Mouse (Mus musculus): ENCODE results near the gene Synj2. TPM values are rescaled to one million over a fixed set of nuclear protein-coding genes. Genes with fewer than 3 reads are reported as not detected.
A peak's percentile ranks its signal among the peaks of the same experiment; 100 is the strongest.
"Not testable (repeated sequence)": the region's sequence is repeated elsewhere in the genome, so short reads cannot be mapped to it uniquely, and the experiment has no call there.

Gene Synj2
- polyA plus RNA-seq, 1 experiment from 2014 or later, result 2.2 TPM

DNA sequence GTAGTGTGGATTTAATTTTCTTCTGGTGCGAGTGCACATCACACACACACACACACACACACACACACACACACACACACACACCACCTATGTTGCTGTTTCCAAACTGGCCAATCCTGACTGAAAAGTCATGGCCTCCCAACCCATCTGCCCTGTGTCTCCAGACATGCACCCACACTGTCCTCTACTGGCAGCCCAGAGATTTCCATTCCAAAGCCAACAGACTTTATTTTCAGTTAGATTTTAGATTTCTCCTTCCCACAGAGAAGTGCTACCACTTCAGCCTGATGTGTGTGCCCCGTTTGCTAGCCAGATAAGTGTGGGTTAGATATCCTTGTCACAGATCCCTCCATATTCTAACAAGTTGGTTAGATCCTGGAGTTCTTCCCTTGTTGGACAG, 78.7 kb downstream of the Synj2 start:
- H3K9me3 ChIP-seq (ENCODE audit: control insufficient read depth, low read length), result no peaks in the 10 kb centered on the region
- H3K9ac ChIP-seq (replicated peaks; ENCODE audit: low read depth, low read length), result no peak overlapping the region
- no peak overlapping the region for H3K4me3 ChIP-seq (ENCODE audit: low read depth, low read length)
- H3K27ac ChIP-seq (ENCODE audit: low read depth, low read length), result no peak overlapping the region
- WGBS, result 78% methylated on average over 2 of the region's 2 CpGs
- no peaks in the 10 kb centered on the region for H3K4me1 ChIP-seq (ENCODE audit: control insufficient read depth, insufficient read depth, low read length)
- no peak for ATAC-seq (ENCODE audit: low read depth)
- no peaks in the 10 kb centered on the region for H3K27me3 ChIP-seq (ENCODE audit: control insufficient read depth, insufficient read depth, low read length)
- H3K4me2 ChIP-seq (ENCODE audit: low read depth, low read length), result no peak overlapping the region
- H3K36me3 ChIP-seq (ENCODE audit: control insufficient read depth, insufficient read depth, low read length), result no peaks in the 10 kb centered on the region

DNA sequence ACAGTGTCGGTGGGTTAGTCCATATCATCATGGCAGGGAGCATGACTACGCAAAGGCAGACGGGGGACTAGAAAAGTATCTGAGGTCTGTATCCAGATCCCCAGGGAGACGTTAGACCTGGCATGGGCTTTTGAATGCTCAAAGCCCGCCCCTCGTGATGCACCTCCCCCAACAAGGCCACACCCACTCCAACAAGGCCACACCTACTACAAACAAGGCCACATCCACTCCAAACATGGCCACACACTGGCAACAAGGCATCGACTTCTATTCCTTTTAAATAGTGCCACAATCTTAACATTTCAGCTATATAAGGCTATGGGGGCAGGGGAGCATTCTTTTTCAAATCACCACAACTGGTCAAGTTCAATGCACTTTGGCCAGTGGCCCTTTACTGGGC, 79.6 kb downstream of the Synj2 start:
- H3K4me3 ChIP-seq (ENCODE audit: low read depth, low read length), result no peak overlapping the region
- no peaks in the 10 kb centered on the region for H3K9me3 ChIP-seq (ENCODE audit: control insufficient read depth, low read length)
- H3K4me2 ChIP-seq (ENCODE audit: low read depth, low read length), result no peak overlapping the region
- no peak for ATAC-seq (ENCODE audit: low read depth)
- no peaks in the 10 kb centered on the region for H3K4me1 ChIP-seq (ENCODE audit: control insufficient read depth, insufficient read depth, low read length)
- H3K27me3 ChIP-seq (ENCODE audit: control insufficient read depth, insufficient read depth, low read length), result no peaks in the 10 kb centered on the region
- 59% methylated on average over 7 of the region's 7 CpGs for WGBS
- no peaks in the 10 kb centered on the region for H3K36me3 ChIP-seq (ENCODE audit: control insufficient read depth, insufficient read depth, low read length)
- no peak overlapping the region for H3K9ac ChIP-seq (replicated peaks; ENCODE audit: low read depth, low read length)
- H3K27ac ChIP-seq (ENCODE audit: low read depth, low read length), result no peak overlapping the region

DNA sequence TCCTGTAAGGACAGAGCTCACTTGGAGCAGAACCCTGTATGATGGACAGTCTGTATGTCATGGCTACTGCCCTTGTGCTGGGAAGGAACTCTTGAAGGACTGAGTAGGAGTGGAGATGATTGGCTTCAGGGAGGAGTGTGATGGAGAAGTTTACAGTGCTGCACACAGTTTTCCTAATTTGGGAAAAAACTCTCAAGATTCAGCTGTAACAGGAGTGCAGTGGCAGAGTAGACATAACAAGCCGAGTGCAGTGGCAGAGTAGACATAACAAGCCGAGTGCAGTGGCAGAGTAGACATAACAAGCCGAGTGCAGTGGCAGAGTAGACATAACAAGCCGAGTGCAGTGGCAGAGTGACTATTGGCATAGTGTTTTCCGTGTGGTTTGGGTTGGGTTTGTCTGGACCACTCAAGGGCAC, 80.3 kb downstream of the Synj2 start:
- H3K9me3 ChIP-seq (ENCODE audit: control insufficient read depth, low read length), result not testable (repeated sequence)
- 39% methylated on average over 5 of the region's 5 CpGs for WGBS

DNA sequence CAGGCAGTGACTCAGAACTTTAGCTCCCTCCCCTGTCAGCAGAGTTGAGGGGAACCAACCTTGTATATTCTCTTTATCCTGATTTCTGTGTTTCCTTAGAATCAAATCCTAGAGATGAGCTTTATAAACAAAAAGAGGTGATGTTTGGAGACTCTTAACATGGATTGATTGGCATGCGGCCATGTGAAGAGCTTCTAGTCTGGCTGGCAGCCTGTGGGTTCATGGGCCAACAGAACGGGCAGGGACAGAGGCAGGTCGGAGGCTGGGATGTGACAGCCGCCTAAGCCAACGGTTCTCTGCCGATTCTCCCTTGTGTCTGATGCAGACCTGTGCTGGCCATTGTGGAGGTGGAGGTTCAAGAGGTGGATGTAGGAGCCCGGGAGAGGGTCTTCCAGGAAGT, 84.8 kb downstream of the Synj2 start:
- no peak for ATAC-seq (ENCODE audit: low read depth)
- Histone ChIP-seq H3K36me3 (ENCODE audit: control insufficient read depth, insufficient read depth, low read length) (no peaks in the 10 kb centered on the region), H3K27ac (ENCODE audit: low read depth, low read length) (no peak overlapping the region), H3K4me1 (ENCODE audit: control insufficient read depth, insufficient read depth, low read length) (no peaks in the 10 kb centered on the region), H3K4me3 (ENCODE audit: low read depth, low read length) (no peak overlapping the region), H3K27me3 (ENCODE audit: control insufficient read depth, insufficient read depth, low read length) (no peaks in the 10 kb centered on the region), H3K4me2 (ENCODE audit: low read depth, low read length) (no peak overlapping the region), H3K9me3 (ENCODE audit: control insufficient read depth, low read length) (no peaks in the 10 kb centered on the region), H3K9ac (replicated peaks; ENCODE audit: low read depth, low read length) (no peak overlapping the region)
- WGBS, result 88% methylated on average over 7 of the region's 7 CpGs

More for the DNA sequence above, 80.3 kb downstream of the Synj2 start:
- not testable (repeated sequence) for H3K36me3 ChIP-seq (ENCODE audit: control insufficient read depth, insufficient read depth, low read length); H3K4me3 ChIP-seq (ENCODE audit: low read depth, low read length); H3K9ac ChIP-seq (replicated peaks; ENCODE audit: low read depth, low read length); H3K27ac ChIP-seq (ENCODE audit: low read depth, low read length); H3K4me1 ChIP-seq (ENCODE audit: control insufficient read depth, insufficient read depth, low read length); H3K27me3 ChIP-seq (ENCODE audit: control insufficient read depth, insufficient read depth, low read length)
- H3K4me2 ChIP-seq (ENCODE audit: low read depth, low read length), result peak overlapping the region; percentile 9; the same call in 1 of the 2 replicates
- peak; percentile 51 for ATAC-seq (ENCODE audit: low read depth)

DNA sequence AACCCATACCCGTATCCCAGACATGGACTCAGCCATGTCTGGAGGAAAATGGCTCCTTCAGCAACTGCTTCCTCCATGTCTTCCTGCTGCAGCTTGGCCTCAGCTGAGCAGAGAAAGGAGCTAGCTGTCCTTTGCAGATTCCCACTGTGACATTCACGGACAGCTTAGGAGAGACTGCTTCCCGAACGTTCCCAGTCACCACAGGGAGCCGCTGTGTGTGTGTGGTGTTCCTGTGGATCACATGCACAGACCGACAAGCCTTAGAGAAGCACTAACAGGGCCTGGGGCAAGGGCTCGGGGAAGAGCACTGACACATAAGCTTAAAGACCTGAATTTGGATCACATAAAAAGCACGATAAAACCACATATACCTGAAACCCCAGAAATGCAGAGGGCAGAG, 94.6 kb downstream of the Synj2 start:
- WGBS, result 47% methylated on average over 8 of the region's 8 CpGs
- no peaks in the 10 kb centered on the region for H3K9me3 ChIP-seq (ENCODE audit: control insufficient read depth, low read length)
- H3K27me3 ChIP-seq (ENCODE audit: control insufficient read depth, insufficient read depth, low read length), result no peaks in the 10 kb centered on the region

DNA sequence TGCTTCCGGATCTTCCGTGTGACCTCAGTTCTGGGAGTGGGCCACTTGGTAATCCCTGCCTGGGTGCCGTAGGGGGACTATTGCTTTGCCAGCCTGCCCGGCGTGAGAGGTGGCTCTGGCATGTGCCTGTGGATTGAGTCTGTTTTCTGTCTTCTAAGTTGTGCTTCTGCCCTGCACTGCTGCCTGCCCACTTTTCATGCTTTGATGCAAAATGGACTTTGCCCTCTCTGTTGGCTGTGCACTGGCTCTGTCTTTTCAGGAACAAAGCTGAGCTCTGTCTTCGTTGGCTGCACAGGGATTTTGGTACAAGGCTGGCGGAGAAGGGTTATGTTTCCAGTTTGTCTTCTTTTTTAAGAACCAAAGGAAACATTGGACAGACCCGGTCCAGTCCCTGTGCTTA, 95.4 kb downstream of the Synj2 start:
- H3K27ac ChIP-seq (ENCODE audit: low read depth, low read length), result no peak overlapping the region
- no peak for ATAC-seq (ENCODE audit: low read depth)
- H3K4me3 ChIP-seq (ENCODE audit: low read depth, low read length), result no peak overlapping the region
- no peaks in the 10 kb centered on the region for H3K4me1 ChIP-seq (ENCODE audit: control insufficient read depth, insufficient read depth, low read length)
- H3K27me3 ChIP-seq (ENCODE audit: control insufficient read depth, insufficient read depth, low read length), result no peaks in the 10 kb centered on the region
- no peaks in the 10 kb centered on the region for H3K9me3 ChIP-seq (ENCODE audit: control insufficient read depth, low read length)
- H3K36me3 ChIP-seq (ENCODE audit: control insufficient read depth, insufficient read depth, low read length), result 0 out of 2 replicates have a peak, but pooled peaks cover 2% of the 10 kb centered on the region
- no peak overlapping the region for H3K9ac ChIP-seq (replicated peaks; ENCODE audit: low read depth, low read length)
- no peak overlapping the region for H3K4me2 ChIP-seq (ENCODE audit: low read depth, low read length)
- WGBS, result 90% methylated on average over 8 of the region's 8 CpGs

More for the DNA sequence above, 94.6 kb downstream of the Synj2 start:
- Histone ChIP-seq H3K4me1 (ENCODE audit: control insufficient read depth, insufficient read depth, low read length) (no peaks in the 10 kb centered on the region), H3K4me3 (ENCODE audit: low read depth, low read length) (no peak overlapping the region), H3K4me2 (ENCODE audit: low read depth, low read length) (no peak overlapping the region), H3K9ac (replicated peaks; ENCODE audit: low read depth, low read length) (no peak overlapping the region), H3K27ac (ENCODE audit: low read depth, low read length) (no peak overlapping the region), H3K36me3 (ENCODE audit: control insufficient read depth, insufficient read depth, low read length) (no peaks in the 10 kb centered on the region)
- no peak for ATAC-seq (ENCODE audit: low read depth)

DNA sequence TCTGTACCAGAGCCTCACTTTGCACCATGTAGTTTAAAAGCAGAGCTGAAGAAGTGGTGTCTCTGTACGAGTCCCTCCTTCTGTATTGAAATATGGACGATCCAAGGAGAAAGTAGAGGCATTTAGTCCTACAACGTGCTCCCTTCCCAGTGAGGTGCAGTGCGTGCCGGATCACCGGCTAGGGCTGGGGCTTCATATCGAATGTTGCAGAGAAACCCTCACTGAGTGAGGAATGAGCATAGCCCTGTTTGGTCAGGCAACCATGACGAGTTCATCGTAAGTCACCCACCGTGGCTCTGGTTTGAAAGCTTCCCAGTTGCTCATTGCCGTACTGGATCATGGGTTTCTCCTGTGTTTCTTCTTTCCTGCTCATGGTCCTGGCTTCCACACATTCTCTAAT, 95.8 kb downstream of the Synj2 start:
- peaks cover 6% of the 10 kb centered on the region; the same call in 1 of the 2 replicates for H3K36me3 ChIP-seq (ENCODE audit: control insufficient read depth, insufficient read depth, low read length)
- H3K27me3 ChIP-seq (ENCODE audit: control insufficient read depth, insufficient read depth, low read length), result no peaks in the 10 kb centered on the region
- no peak overlapping the region for H3K9ac ChIP-seq (replicated peaks; ENCODE audit: low read depth, low read length)
- H3K4me1 ChIP-seq (ENCODE audit: control insufficient read depth, insufficient read depth, low read length), result no peaks in the 10 kb centered on the region
- no peak overlapping the region for H3K4me3 ChIP-seq (ENCODE audit: low read depth, low read length)
- no peak for ATAC-seq (ENCODE audit: low read depth)
- WGBS, result 89% methylated on average over 11 of the region's 11 CpGs
- H3K9me3 ChIP-seq (ENCODE audit: control insufficient read depth, low read length), result no peaks in the 10 kb centered on the region
- H3K4me2 ChIP-seq (ENCODE audit: low read depth, low read length), result no peak overlapping the region
- H3K27ac ChIP-seq (ENCODE audit: low read depth, low read length), result no peak overlapping the region

DNA sequence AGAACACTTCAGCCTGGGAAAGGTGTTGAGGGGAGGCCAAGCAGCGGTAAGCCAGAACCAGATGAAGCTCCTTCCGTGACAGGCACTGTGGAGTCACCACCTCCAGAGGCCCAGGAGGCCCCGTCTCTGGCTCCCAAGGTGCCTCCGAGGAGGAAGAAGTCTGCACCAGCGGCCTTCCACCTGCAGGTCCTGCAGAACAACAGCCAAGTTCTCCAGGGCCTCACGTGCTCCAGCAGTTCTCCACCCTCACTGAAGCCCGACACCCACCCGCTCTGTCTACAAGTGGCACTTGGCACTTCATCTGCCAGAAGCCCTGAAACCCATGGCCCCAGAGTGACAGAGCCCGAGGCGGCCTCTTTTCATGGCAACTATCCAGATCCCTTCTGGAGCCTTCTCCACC, 96.4 kb downstream of the Synj2 start:
- no peaks in the 10 kb centered on the region for H3K27me3 ChIP-seq (ENCODE audit: control insufficient read depth, insufficient read depth, low read length)
- no peak for ATAC-seq (ENCODE audit: low read depth)
- H3K36me3 ChIP-seq (ENCODE audit: control insufficient read depth, insufficient read depth, low read length), result peaks cover 9% of the 10 kb centered on the region; the same call in 1 of the 2 replicates
- no peak overlapping the region for H3K9ac ChIP-seq (replicated peaks; ENCODE audit: low read depth, low read length)
- no peaks in the 10 kb centered on the region for H3K9me3 ChIP-seq (ENCODE audit: control insufficient read depth, low read length)
- no peak overlapping the region for H3K4me3 ChIP-seq (ENCODE audit: low read depth, low read length)
- 95% methylated on average over 10 of the region's 10 CpGs for WGBS
- no peaks in the 10 kb centered on the region for H3K4me1 ChIP-seq (ENCODE audit: control insufficient read depth, insufficient read depth, low read length)
- H3K27ac ChIP-seq (ENCODE audit: low read depth, low read length), result no peak overlapping the region
- no peak overlapping the region for H3K4me2 ChIP-seq (ENCODE audit: low read depth, low read length)

DNA sequence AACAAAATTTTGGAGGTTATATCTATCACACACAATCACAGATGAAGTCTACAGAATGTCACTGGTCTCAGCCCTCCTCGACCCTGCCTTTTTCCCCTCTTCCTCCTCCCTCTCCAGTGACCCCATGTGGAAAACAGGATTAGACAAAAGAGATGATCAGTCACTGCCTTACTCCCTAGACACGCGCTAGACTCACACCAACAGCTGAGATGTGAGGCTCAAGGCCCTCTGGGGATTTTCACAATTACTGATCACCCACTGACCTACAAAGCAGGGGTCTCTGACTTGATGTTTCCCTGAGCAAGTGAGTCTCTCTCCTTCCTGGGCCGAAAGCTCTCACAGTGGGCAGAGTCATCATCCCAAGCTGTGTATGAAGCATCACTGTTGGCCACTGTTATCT, 111.7 kb downstream of the Synj2 start:
- Histone ChIP-seq H3K27me3 (ENCODE audit: control insufficient read depth, insufficient read depth, low read length) (no peaks in the 10 kb centered on the region), H3K4me1 (ENCODE audit: control insufficient read depth, insufficient read depth, low read length) (no peaks in the 10 kb centered on the region), H3K27ac (ENCODE audit: low read depth, low read length) (no peak overlapping the region), H3K36me3 (ENCODE audit: control insufficient read depth, insufficient read depth, low read length) (peaks cover 10% of the 10 kb centered on the region; the same call in 1 of the 2 replicates), H3K4me3 (ENCODE audit: low read depth, low read length) (no peak overlapping the region), H3K9ac (replicated peaks; ENCODE audit: low read depth, low read length) (no peak overlapping the region), H3K9me3 (ENCODE audit: control insufficient read depth, low read length) (no peaks in the 10 kb centered on the region), H3K4me2 (ENCODE audit: low read depth, low read length) (no peak overlapping the region)
- ATAC-seq (ENCODE audit: low read depth), result no peak
- WGBS, result 48% methylated on average over 4 of the region's 4 CpGs
